Mouse (Mus musculus) adrenal gland, postnatal 0 days (tissue): Measurements from ENCODE around the gene Rhag. TPM values are rescaled to one million over a fixed set of nuclear protein-coding genes. Genes with fewer than 3 reads are reported as not detected.

Source experiments
- polyA plus RNA-seq: library from polyadenylated mRNA; unstranded; fragments of >200 nt; fragmentation: Nextera tagmentation; extraction: Ambion mirVana; gene quantifications from 2 replicates; pipeline ENCODE4 v1.2.1, GENCODE M21; 2015

Rhag gene
- polyA plus RNA-seq, result 4.0 and 11.4 TPM in 2 replicates

DNA sequence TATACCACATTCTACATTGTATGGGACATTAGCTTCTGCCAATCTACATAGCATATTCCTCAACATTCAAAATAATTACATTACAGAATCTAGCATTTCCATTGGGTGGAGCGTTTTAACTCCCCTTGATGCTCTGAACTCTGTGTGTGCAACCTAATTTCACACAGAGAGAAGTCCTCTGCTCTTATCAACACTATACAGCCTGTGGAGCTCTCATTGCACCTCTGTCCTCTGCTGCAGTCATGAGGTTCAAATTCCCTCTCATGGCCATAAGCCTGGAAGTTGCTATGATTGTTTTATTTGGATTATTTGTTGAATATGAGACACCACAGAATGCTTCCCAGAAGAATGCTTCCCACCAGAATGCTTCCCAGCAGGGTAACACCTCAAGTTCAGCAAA lies at the start of gene Rhag:
Gene Rhag, plus strand, starts transcription at position 193 of the 400 bp plus-strand sequence.

GRCm38 (mm10) chr17:40806953-40807572 lies 3.9 kb upstream of the Rhag start, which contains the start of gene Crisp2:
Gene Crisp2, minus strand, starts transcription at chr17:40807003.

GRCm38 (mm10) chr17:40879924-40880691 lies 69.2 kb downstream of the Rhag start, which contains the start of gene 9130008F23Rik:
Gene 9130008F23Rik, minus strand, starts transcription at chr17:40880559.

Other genes with a start within 250 kb of the Rhag start
- not detected in 2 replicates for gene Esp6, start 249.6 kb upstream of the Rhag start, polyA plus RNA-seq
- gene Esp4, start 212.5 kb upstream of the Rhag start, polyA plus RNA-seq, result not detected in 2 replicates
- not detected in 2 replicates for gene Esp3, start 179.1 kb upstream of the Rhag start, polyA plus RNA-seq
- not detected in 2 replicates for gene Esp1, start 84.0 kb upstream of the Rhag start, polyA plus RNA-seq
- not detected in 2 replicates for gene Crisp2, start 4.1 kb upstream of the Rhag start, polyA plus RNA-seq
- gene 9130008F23Rik, start 69.4 kb downstream of the Rhag start, polyA plus RNA-seq, result 0.77 and 1.5 TPM in 2 replicates
- not detected in 2 replicates for gene Glyatl3, start 103.2 kb downstream of the Rhag start, polyA plus RNA-seq
- 35.8 and 72.4 TPM in 2 replicates for gene Mut, start 123.6 kb downstream of the Rhag start, polyA plus RNA-seq
- gene Cenpq, start 123.9 kb downstream of the Rhag start, polyA plus RNA-seq, result 22.2 and 23.1 TPM in 2 replicates